Mouse (Mus musculus): ENCODE results near the gene Ctdnep1.
"Not testable (repeated sequence)": the region's sequence is repeated elsewhere in the genome, so short reads cannot be mapped to it uniquely, and the experiment has no call there.

The Ctdnep1 gene

GRCm38 (mm10) chr11:69950807-69951459 lies 30.0 kb upstream of the Ctdnep1 start:
- no peak for DNase-seq (ENCODE audit: low spot score)

GRCm38 (mm10) chr11:69952274-69952673 lies 28.7 kb upstream of the Ctdnep1 start:
- no peak for DNase-seq (ENCODE audit: low spot score)

GRCm38 (mm10) chr11:69953267-69953915 lies 27.6 kb upstream of the Ctdnep1 start:
- no peak for DNase-seq (ENCODE audit: low spot score)

- not testable (repeated sequence) for DNase-seq (ENCODE audit: low spot score)
Observed at GRCm38 (mm10) chr11:69955618-69956017, 25.3 kb upstream of the Ctdnep1 start.

GRCm38 (mm10) chr11:69956218-69956617 lies 24.7 kb upstream of the Ctdnep1 start:
- no peak for DNase-seq (ENCODE audit: low spot score)

GRCm38 (mm10) chr11:69960616-69961015 lies 20.3 kb upstream of the Ctdnep1 start:
- DNase-seq (ENCODE audit: low spot score) = no peak

DNA sequence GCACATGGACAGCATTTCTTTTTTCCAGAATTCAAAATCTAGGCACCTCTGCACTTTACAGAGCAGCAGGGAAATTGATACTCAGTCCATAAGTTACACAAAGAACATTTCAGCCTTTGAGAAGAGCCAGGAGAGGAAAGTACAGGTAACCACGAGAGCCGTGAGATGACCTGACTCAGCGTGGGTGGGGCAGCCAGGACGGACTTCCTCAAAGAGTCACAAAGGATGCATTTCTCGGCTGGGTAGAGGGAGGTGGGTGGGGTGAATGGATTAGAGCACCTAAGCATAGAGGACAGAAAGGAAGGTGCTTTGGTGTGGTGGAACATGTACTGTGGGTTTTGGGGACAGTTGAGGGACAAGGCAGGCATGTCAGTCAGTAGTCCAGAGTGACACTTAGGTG lies 19.1 kb upstream of the Ctdnep1 start:
- DNase-seq (ENCODE audit: low spot score) = no peak

DNA sequence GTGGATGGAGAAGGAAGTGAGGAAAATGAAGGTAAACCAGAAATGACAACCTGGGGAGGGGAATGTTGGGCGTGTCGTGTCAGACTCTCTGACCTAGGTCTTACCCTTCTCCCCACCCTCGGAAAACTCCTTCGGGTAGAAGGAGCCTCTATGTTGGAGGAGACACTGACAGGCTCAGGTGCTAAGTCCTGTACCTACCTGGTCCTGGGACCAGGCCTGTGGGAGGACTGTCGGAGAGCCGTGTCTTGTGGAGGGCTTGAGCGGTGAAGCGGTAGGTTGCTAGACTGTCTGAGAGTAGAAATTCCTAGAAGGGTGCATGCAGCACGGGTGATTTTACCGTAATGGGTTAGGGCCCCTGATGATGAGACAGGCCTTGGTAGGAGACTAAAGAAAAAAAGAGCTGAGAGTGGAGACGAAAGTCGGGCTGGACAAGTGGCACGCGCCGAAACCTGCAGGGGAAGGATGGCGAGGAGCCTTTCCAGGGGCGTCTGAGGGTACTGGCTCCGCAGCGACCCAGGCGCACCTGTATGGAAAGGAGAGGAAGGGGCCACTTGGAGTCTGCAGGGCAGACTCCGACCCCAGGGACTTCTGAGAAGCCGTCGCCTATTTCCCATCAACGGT lies 16.2 kb upstream of the Ctdnep1 start, which contains the start of gene Cldn7:
Gene Cldn7 (plus strand): TSS at position 130 of the 621 bp plus-strand sequence.
- no peak for DNase-seq (ENCODE audit: low spot score)

GRCm38 (mm10) chr11:69965271-69966005 lies 15.5 kb upstream of the Ctdnep1 start:
- peak; percentile 34 for DNase-seq (ENCODE audit: low spot score)

GRCm38 (mm10) chr11:69966006-69966859 lies 14.7 kb upstream of the Ctdnep1 start:
- peak; percentile 49 for DNase-seq (ENCODE audit: low spot score)

- no peak for DNase-seq (ENCODE audit: low spot score)
Observed at GRCm38 (mm10) chr11:69966860-69967517, 14.0 kb upstream of the Ctdnep1 start.

- no peak for DNase-seq (ENCODE audit: low spot score)
Observed at GRCm38 (mm10) chr11:69968793-69969192, 12.2 kb upstream of the Ctdnep1 start.

GRCm38 (mm10) chr11:69970222-69970621 lies 10.7 kb upstream of the Ctdnep1 start:
- DNase-seq (ENCODE audit: low spot score) = no peak

GRCm38 (mm10) chr11:69970775-69971174 lies 10.2 kb upstream of the Ctdnep1 start:
- DNase-seq (ENCODE audit: low spot score) = no peak

DNA sequence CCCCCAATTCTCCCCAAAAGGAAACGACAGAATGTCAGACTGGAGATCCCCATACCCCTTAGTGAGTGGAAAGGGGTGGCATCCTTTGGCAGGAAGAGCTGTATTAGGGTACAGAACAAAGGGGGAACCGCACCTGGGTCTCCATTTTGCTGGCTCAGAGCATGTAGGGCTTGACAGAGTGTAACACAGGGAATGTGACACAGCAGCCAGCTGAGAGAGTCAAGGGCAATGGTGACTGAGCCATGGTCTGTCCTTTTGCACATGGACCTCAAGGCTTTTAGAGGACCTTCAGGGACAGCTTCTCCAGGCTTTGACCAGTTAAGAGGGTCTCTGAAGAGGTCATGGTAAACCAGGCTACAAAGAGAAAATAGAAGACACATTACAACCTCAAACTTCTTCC lies 6.0 kb upstream of the Ctdnep1 start:
- no peak for DNase-seq (ENCODE audit: low spot score)

GRCm38 (mm10) chr11:69976271-69976670 lies 4.7 kb upstream of the Ctdnep1 start:
- no peak for DNase-seq (ENCODE audit: low spot score)

- DNase-seq (ENCODE audit: low spot score) = no peak
Observed at GRCm38 (mm10) chr11:69979827-69980195, 1.1 kb upstream of the Ctdnep1 start.

- DNase-seq (ENCODE audit: low spot score) = peak; percentile 98
Observed at GRCm38 (mm10) chr11:69980196-69981140, 488 bp upstream of the Ctdnep1 start.

DNA sequence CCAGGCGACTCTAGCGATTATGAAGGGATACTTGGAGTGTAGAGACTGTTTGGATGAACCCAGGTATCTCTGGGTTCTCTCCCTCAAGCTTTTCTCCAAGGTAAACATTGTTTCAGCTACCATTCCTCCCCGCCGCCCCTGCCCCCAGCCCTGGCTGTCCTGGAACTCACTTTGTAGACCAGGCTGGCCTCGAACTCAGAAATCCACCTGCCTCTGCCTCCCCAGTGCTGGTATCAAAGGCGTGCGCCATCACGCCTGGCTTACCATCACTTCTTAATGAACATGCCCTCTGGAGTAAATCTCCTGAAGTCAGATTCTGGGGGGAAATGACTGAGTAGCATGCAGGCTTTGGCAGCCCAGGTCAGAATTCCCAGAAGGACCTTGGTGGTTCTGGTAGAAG lies 1.3 kb downstream of the Ctdnep1 start, which contains the start of gene Elp5:
Gene Elp5 (minus strand): TSS at position 293 of the 400 bp plus-strand sequence.
- DNase-seq (ENCODE audit: low spot score) = no peak

DNA sequence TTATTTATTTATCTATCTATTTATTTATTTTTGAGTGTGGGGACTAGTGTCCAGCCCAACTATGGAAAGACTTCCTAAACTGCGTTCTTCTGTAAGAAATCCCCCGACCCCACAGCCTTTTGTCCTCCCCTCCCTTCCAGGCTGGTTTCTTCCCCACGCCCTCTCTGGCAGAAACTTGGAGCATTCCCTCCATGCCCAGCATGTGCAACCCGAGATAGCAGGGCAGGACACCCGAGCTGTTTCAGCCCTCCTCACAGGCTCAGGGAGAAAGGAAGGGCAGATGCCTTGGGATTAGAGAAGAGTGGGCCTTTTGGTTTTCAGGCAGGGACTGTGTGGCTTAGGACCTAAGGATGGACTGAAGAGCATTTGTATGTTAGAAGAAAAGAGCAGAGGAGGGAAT lies 1.9 kb downstream of the Ctdnep1 start:
- DNase-seq (ENCODE audit: low spot score) = no peak

Measured in ovary, postnatal 36 days (tissue).